Mouse (Mus musculus): Measurements from ENCODE around the gene Gm8281.
"Not testable (repeated sequence)": the region's sequence is repeated elsewhere in the genome, so short reads cannot be mapped to it uniquely, and the experiment has no call there.

The Gm8281 gene

GRCm38 (mm10) chr14:5070611-5071490 is at the start of gene Gm8281:
Gene Gm8281 (plus strand): TSS chr14:5071040.
- not testable (repeated sequence) for DNase-seq

- not testable (repeated sequence) for DNase-seq
Measured at GRCm38 (mm10) chr14:5050329-5050728, 20.5 kb upstream of the Gm8281 start, which contains the start of gene 4930555G01Rik. Gene 4930555G01Rik (plus strand): TSS chr14:5050629.

GRCm38 (mm10) chr14:5131219-5131618 is 60.4 kb downstream of the Gm8281 start, which contains the start of gene Gm8279:
Gene Gm8279 (plus strand): TSS chr14:5131519.
- not testable (repeated sequence) for DNase-seq

Data from cerebellum, adult 11 months (tissue).